Mouse (Mus musculus) brain, embryonic 14.5 days (tissue): ENCODE measurements around the gene Ms4a10. TPM values are rescaled to one million over a fixed set of nuclear protein-coding genes. Genes with fewer than 3 reads are reported as not detected.

Experiments
- DNase-seq: peaks from one replicate; pipeline ENCODE4 v3.0.0-alpha.2; 2011; ENCODE audit warnings: low read depth
- CTCF ChIP-seq: fragments of 200-500 bp; IDR thresholded peaks from 2 replicates; pipeline ENCODE4 v1.5.1; 2012; ENCODE audit warnings: inconsistent platforms, mild to moderate bottlenecking, moderate library complexity, borderline replicate concordance; ENCODE audit not compliant: insufficient read depth, insufficient read length; ENCODE audit errors: extremely low read depth
- POLR2A ChIP-seq: fragments of 200-500 bp; IDR thresholded peaks from 2 replicates; pipeline ENCODE4 v1.6.1; 2012; ENCODE audit warnings: mild to moderate bottlenecking, inconsistent platforms, borderline replicate concordance; ENCODE audit not compliant: poor library complexity, insufficient read depth, insufficient read length, severe bottlenecking; ENCODE audit errors: extremely low read depth
- polyA plus RNA-seq: library from polyadenylated mRNA; depleted of rRNA; stranded (reverse); fragments of >200 nt; gene quantifications from 2 replicates; pipeline ENCODE4 v1.2.3, GENCODE M21; 2012

Ms4a10 gene
- polyA plus RNA-seq, 1 experiment, result not detected

- DNase-seq, result no peak
Measured at GRCm38 (mm10) chr19:10980210-10980609, 5.7 kb upstream of the Ms4a10 start.

DNA sequence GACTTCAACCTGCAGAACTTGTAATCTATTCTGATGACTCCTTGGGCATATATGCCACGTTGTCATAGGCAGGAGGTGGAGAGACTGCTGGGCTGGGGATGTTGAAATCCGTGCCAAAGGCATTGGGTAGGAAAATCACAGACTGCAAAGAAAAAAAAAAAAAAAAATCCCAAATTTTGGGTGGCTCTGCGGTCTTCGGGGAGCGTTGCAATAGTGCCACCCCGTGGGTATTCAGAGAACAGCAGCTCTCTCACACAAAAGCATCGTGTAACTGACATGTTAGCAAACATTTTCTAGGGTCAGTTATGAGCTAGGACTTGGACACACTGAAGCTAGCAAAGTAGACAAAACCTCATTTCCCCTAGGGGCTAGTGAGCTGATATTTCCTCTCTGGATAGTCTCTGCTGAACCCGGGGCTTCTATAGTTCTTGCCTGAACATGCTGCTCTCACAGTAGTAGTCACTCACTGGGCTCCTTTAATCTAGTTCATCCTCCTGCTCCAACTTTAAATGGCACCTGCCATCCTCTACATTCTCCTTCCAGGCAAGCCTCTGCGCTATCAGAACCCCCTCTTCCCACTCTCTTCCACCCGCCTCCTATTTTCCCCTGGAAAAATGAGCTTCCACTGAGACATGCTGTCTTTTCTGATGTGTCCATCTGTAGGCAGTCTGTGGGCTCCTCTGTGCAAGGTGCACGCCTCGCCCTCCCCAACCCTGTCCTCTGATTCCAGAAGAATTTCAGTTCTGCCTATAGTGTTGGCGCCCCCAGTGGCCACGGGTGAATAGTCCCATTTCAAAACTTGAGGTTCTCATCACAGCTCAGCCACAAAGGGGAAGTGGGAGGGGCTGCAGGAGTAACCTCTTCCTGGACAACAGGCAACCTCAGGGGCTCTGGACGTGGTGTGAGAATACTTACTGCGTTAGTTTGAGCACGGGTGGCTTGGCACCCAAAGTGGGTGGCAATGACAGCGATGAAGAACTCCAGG is 5.0 kb upstream of the Ms4a10 start:
- TF ChIP-seq POLR2A (no peak), CTCF (peak; percentile 76)
- peak; percentile 66 for DNase-seq

More at GRCm38 (mm10) chr19:10980210-10980609, 5.7 kb upstream of the Ms4a10 start:
- no peak for TF ChIP-seq CTCF
- TF ChIP-seq POLR2A, result no peak

- TF ChIP-seq CTCF (peak; percentile 33; the same call in 1 of the 2 replicates), POLR2A (no peak)
- peak; percentile 2 for DNase-seq
Measured at GRCm38 (mm10) chr19:10976318-10976717, 1.8 kb upstream of the Ms4a10 start.

GRCm38 (mm10) chr19:10975187-10975586 is 717 bp upstream of the Ms4a10 start:
- TF ChIP-seq CTCF (no peak), POLR2A (no peak)
- DNase-seq, result no peak

- no peak for DNase-seq
- TF ChIP-seq POLR2A, result no peak
- TF ChIP-seq CTCF, result no peak
Measured at GRCm38 (mm10) chr19:10973187-10973586, 1.3 kb downstream of the Ms4a10 start.

DNA sequence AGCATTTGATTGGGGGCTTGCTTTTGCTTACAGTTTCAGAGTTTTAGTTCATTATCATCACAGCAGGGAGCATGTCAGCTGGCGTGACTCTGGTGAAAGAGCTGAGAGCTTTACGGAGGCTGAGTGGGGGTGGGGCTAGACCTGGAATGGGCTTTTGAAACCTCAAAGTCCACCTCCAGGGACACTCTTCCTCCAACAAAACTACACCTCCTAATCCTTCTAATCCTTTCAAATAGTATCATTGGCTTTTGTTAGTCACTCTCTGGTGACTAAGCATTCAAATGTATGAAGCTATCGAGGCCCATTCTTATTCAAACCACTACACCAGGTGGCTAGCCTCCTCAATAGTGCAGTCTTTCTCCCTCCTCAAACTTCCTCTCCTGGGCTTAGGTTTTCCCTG is 1.8 kb downstream of the Ms4a10 start:
- TF ChIP-seq CTCF, result no peak
- TF ChIP-seq POLR2A, result no peak
- no peak for DNase-seq

DNA sequence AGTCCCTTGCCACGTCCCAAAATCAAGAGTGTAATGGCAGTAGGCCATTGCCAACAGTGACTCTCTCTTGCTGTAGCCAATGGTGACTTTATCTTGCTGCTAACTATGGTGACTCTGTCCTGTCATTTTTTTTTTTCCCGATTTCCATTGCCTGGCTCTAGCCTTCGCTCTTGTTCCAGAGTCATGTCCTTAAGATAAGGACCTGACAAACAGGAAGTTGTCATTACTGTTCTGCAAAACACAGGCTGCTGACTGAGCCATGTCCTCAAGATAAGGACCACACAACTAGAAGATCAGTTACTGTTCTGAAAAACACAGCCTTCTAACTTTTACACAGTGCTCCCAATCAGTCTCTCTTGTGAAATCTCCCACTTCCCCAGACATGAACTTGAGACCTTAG is 4.0 kb downstream of the Ms4a10 start:
- TF ChIP-seq CTCF (no peak), POLR2A (no peak)
- DNase-seq, result no peak

DNA sequence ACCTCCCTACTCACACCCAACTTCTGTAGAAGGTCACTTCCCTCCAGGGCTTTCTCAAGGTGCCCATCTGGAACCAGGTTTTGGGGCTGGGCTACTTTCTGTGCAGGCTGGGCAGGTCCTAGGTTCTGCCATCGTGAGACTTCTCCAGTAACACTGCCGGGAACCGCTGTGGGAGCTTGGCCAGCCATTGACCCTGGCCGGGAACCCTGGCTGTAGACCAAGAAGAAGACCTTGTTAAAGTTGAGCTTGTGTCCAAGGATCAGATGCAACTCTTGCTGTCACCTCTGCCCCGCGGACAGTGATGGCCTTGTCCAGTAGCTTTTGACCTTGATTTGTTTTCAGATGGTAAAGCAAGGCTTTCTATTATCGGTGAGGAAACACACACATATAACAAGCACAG is 5.9 kb downstream of the Ms4a10 start:
- DNase-seq, result no peak
- TF ChIP-seq POLR2A (no peak), CTCF (no peak)

- DNase-seq, result no peak
- TF ChIP-seq POLR2A, result no peak
- TF ChIP-seq CTCF, result no peak
Measured at GRCm38 (mm10) chr19:10965721-10966120, 8.7 kb downstream of the Ms4a10 start.

GRCm38 (mm10) chr19:10959978-10960346 is 14.5 kb downstream of the Ms4a10 start:
- no peak for DNase-seq
- no peak for TF ChIP-seq POLR2A
- no peak for TF ChIP-seq CTCF

- peak; percentile 84 for DNase-seq
- TF ChIP-seq POLR2A (no peak), CTCF (peak; percentile 62; the same call in 1 of the 2 replicates)
Measured at GRCm38 (mm10) chr19:10959085-10959977, 15.1 kb downstream of the Ms4a10 start.
